Mouse (Mus musculus) liver, embryonic 14.5 days (tissue): Measurements from ENCODE around the gene Lrrc75a. TPM values are rescaled to one million over a fixed set of nuclear protein-coding genes. Genes with fewer than 3 reads are reported as not detected.

Source experiments
- ATAC-seq: fragments of 200-750 bp; cut with Nextera tagmentation; 2 replicates; pipeline ENCODE4 v1.8.0; 2017; ENCODE audit warnings: moderate number of reproducible peaks, mild to moderate bottlenecking, moderate library complexity; ENCODE audit not compliant: insufficient read depth
- DNase-seq, 3 experiments: peaks; one replicate each; pipeline ENCODE4 v3.0.0-alpha.2; 2012 to 2013; ENCODE audit warnings: low read depth in 3 of 3, low spot score in 3 of 3
- H3K27ac ChIP-seq: fragments of 300-500 bp; sonication (generic); 2 replicates; pipeline ENCODE4 v1.5.1; 2014; ENCODE audit warnings: moderate library complexity, mild to moderate bottlenecking, control low read depth, inconsistent platforms
- H3K27me3 ChIP-seq: fragments of 300-500 bp; sonication (generic); 2 replicates; pipeline ENCODE4 v1.6.1; 2014; ENCODE audit warnings: mild to moderate bottlenecking, low read length, moderate library complexity; ENCODE audit not compliant: control insufficient read depth, insufficient read depth
- H3K36me3 ChIP-seq: fragments of 300-500 bp; sonication (generic); replicated peaks from 2 replicates; pipeline ENCODE4 v1.6.1; 2014; ENCODE audit warnings: low read depth; ENCODE audit not compliant: control insufficient read depth, insufficient read depth
- H3K4me1 ChIP-seq, 2 experiments: fragments of 200-500 bp in 1 of 2; fragments of 300-500 bp in 1 of 2; sonication (generic) in 1 of 2; replicated peaks; 2 replicates each; pipeline ENCODE4 v1.6.1; 2012 to 2014; ENCODE audit warnings: antibody characterized with exemption in 1 of 2, inconsistent platforms in 1 of 2, low read length in 1 of 2; ENCODE audit not compliant: control insufficient read depth in 2 of 2, insufficient read depth in 2 of 2
- H3K4me2 ChIP-seq: fragments of 300-500 bp; sonication (generic); 2 replicates; pipeline ENCODE4 v1.6.1; 2014; ENCODE audit warnings: low read depth, mild to moderate bottlenecking, control low read depth, moderate library complexity
- H3K4me3 ChIP-seq, 2 experiments: fragments of 200-500 bp in 1 of 2; fragments of 300-500 bp in 1 of 2; sonication (generic) in 1 of 2; 2 replicates each; pipeline ENCODE4 v1.5.1; 2012 to 2014; ENCODE audit warnings: low read depth in 2 of 2, low read length in 2 of 2, mild to moderate bottlenecking in 2 of 2, control low read depth in 1 of 2, inconsistent platforms in 1 of 2, moderate library complexity in 1 of 2; ENCODE audit not compliant: insufficient read depth in 1 of 2
- H3K9ac ChIP-seq: fragments of 300-500 bp; sonication (generic); replicated peaks from 2 replicates; pipeline ENCODE4 v1.6.1; 2014; ENCODE audit warnings: mild to moderate bottlenecking, control low read depth, moderate library complexity
- H3K9me3 ChIP-seq: fragments of 300-500 bp; sonication (generic); 2 replicates; pipeline ENCODE4 v1.6.1; 2016; ENCODE audit warnings: low read length, mixed read lengths; ENCODE audit not compliant: control insufficient read depth
- CTCF ChIP-seq: IDR thresholded peaks from 2 replicates; pipeline ENCODE4 v1.5.1; 2016; ENCODE audit warnings: antibody characterized with exemption, low read depth, control low read depth
- EP300 ChIP-seq: IDR thresholded peaks from 2 replicates; pipeline ENCODE4 v1.6.1; 2016; ENCODE audit warnings: antibody characterized with exemption, low read depth
- polyA plus RNA-seq, 2 experiments: library from polyadenylated mRNA; depleted of rRNA in 1 of 2; stranded (reverse) in 1 of 2; unstranded in 1 of 2; fragments of >200 nt; fragmentation: Nextera tagmentation in 1 of 2; extraction: Ambion mirVana in 1 of 2; gene quantifications; 2 replicates each; pipeline versions ENCODE4 v1.2.1 to v1.2.3; 2012 to 2014

The Lrrc75a gene
- polyA plus RNA-seq, 2 experiments, result 0.99 to 1.1 TPM

DNA sequence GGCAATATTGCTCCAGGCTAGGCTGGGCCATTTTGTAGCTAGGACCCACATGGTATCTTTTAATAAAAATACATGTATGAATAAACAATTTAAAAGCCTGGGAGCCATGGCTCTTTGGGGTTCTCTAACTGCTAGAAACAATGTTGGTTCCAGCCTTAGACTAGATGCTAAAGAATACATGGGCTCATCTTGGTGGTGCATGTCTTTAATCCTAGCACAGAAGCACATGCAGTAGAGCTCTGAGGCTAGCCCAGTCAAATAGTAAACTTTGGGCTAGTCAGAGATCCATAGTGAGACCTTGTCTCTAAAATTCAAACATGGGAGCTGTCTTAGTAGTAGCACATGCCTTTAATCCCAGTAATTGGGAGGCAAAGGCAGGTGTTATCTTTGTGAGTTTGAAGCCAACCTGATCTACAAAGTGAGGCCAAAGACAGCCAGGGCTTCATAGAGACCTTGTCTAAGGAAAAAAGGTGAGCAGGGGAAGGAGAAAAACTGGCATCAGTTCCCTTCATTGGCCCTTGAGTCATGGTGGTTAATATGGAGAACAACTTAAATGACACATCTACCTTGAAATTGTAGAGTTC lies 93.3 kb downstream of the Lrrc75a start:
- Histone ChIP-seq H3K4me2 (peak overlapping the region; percentile 80; the same call in 1 of the 2 replicates), H3K4me1 (peaks cover 10 to 13% of the 10 kb centered on the region in 2 experiments), H3K4me3 (peak overlapping the region in 1 of 2 experiments; percentile 55; a peak in 2 of 4 replicates), H3K9me3 (no peaks in the 10 kb centered on the region), H3K27ac (no peak overlapping the region; the same call in 1 of the 2 replicates), H3K27me3 (no peaks in the 10 kb centered on the region), H3K9ac (peak overlapping the region; percentile 13; the same call in 1 of the 2 replicates), H3K36me3 (peaks cover 26% of the 10 kb centered on the region)
- TF ChIP-seq CTCF (no peak), EP300 (no peak)
- DNase-seq (no peak), ATAC-seq (no peak)

Other genes starting within 250 kb of the Lrrc75a start
- gene Pigl, start 190.1 kb downstream of the Lrrc75a start, polyA plus RNA-seq (2012; rRNA removed), result 3.5 and 3.9 TPM in 2 replicates
- 4.1 and 4.3 TPM in 2 replicates for gene Pigl, start 190.1 kb downstream of the Lrrc75a start, polyA plus RNA-seq (2014; fragmentation: Nextera tagmentation; extraction: Ambion mirVana)
- 35.4 and 37.1 TPM in 2 replicates for gene Ncor1, start 190.0 kb downstream of the Lrrc75a start, polyA plus RNA-seq (2012; rRNA removed)
- 54.3 and 65.3 TPM in 2 replicates for gene Ncor1, start 190.0 kb downstream of the Lrrc75a start, polyA plus RNA-seq (2014; fragmentation: Nextera tagmentation; extraction: Ambion mirVana)
- gene Cenpv, start 109.3 kb downstream of the Lrrc75a start, polyA plus RNA-seq (2012; rRNA removed), result 23.4 and 26.6 TPM in 2 replicates
- 21.8 and 22.3 TPM in 2 replicates for gene Cenpv, start 109.3 kb downstream of the Lrrc75a start, polyA plus RNA-seq (2014; fragmentation: Nextera tagmentation; extraction: Ambion mirVana)
- 1,013 and 1,031 TPM in 2 replicates for gene Ubb, start 97.4 kb downstream of the Lrrc75a start, polyA plus RNA-seq (2012; rRNA removed)
- 1,383 and 1,393 TPM in 2 replicates for gene Ubb, start 97.4 kb downstream of the Lrrc75a start, polyA plus RNA-seq (2014; fragmentation: Nextera tagmentation; extraction: Ambion mirVana)
- 3.5 and 4.2 TPM in 2 replicates for gene Trpv2, start 74.0 kb downstream of the Lrrc75a start, polyA plus RNA-seq (2012; rRNA removed)
- gene Trpv2, start 74.0 kb downstream of the Lrrc75a start, polyA plus RNA-seq (2014; fragmentation: Nextera tagmentation; extraction: Ambion mirVana), result 4.6 and 4.8 TPM in 2 replicates
- gene Mmgt2, start 141 bp upstream of the Lrrc75a start, polyA plus RNA-seq (2012; rRNA removed), result 8.1 and 8.9 TPM in 2 replicates
- gene Mmgt2, start 141 bp upstream of the Lrrc75a start, polyA plus RNA-seq (2014; fragmentation: Nextera tagmentation; extraction: Ambion mirVana), result 8.8 and 8.9 TPM in 2 replicates
- gene Zfp287, start 83.4 kb upstream of the Lrrc75a start, polyA plus RNA-seq (2012; rRNA removed), result 0.21 and 0.26 TPM in 2 replicates
- gene Zfp287, start 83.4 kb upstream of the Lrrc75a start, polyA plus RNA-seq (2014; fragmentation: Nextera tagmentation; extraction: Ambion mirVana), result 0.22 and 0.42 TPM in 2 replicates
- gene Gm10428, start 104.6 kb upstream of the Lrrc75a start, polyA plus RNA-seq (2012; rRNA removed), result not detected in 2 replicates
- gene Gm10428, start 104.6 kb upstream of the Lrrc75a start, polyA plus RNA-seq (2014; fragmentation: Nextera tagmentation; extraction: Ambion mirVana), result not detected in 2 replicates
- gene Zfp286, start 140.9 kb upstream of the Lrrc75a start, polyA plus RNA-seq (2012; rRNA removed), result 0.45 and 0.48 TPM in 2 replicates
- gene Zfp286, start 140.9 kb upstream of the Lrrc75a start, polyA plus RNA-seq (2014; fragmentation: Nextera tagmentation; extraction: Ambion mirVana), result 0.80 and 1.4 TPM in 2 replicates
- gene Trim16, start 171.7 kb upstream of the Lrrc75a start, polyA plus RNA-seq (2012; rRNA removed), result 0.39 and 0.61 TPM in 2 replicates
- gene Trim16, start 171.7 kb upstream of the Lrrc75a start, polyA plus RNA-seq (2014; fragmentation: Nextera tagmentation; extraction: Ambion mirVana), result 0.43 and 0.49 TPM in 2 replicates
- 0.08 TPM in 1 of 2 replicates, not detected in the other for gene Fbxw10, start 198.5 kb upstream of the Lrrc75a start, polyA plus RNA-seq (2012; rRNA removed)
- gene Fbxw10, start 198.5 kb upstream of the Lrrc75a start, polyA plus RNA-seq (2014; fragmentation: Nextera tagmentation; extraction: Ambion mirVana), result 0.16 TPM in 1 of 2 replicates, not detected in the other
- 8.5 and 12.9 TPM in 2 replicates for gene Tvp23b, start 230.9 kb upstream of the Lrrc75a start, polyA plus RNA-seq (2012; rRNA removed)
- gene Tvp23b, start 230.9 kb upstream of the Lrrc75a start, polyA plus RNA-seq (2014; fragmentation: Nextera tagmentation; extraction: Ambion mirVana), result 25.3 and 26.3 TPM in 2 replicates